Mouse (Mus musculus): ENCODE results near the gene Apba1. TPM values are rescaled to one million over a fixed set of nuclear protein-coding genes. Genes with fewer than 3 reads are reported as not detected.

Apba1 gene
- polyA plus RNA-seq, 1 experiment from 2014 or later: 0.30 TPM

DNA sequence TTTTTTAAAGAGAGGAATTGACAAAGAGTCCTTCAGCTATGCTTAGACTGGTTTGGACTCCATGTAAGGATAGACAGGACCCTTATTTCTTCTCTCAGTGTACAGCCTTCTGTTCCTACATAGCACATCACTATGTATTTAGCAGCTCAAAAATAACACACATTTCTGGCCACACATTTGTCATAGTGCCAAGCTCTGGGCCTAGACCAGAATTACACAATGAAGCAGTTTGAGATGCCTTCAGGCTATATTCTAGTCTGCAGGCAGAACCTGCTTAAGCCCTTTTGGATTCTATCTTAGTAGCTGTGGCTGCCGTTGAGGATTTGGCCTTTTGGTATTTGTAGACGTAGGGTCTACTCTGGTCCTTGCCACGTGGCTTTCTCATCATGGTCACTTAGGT is 35.8 kb downstream of the Apba1 start:
- 48% methylated on average over 3 of the region's 3 CpGs for WGBS

DNA sequence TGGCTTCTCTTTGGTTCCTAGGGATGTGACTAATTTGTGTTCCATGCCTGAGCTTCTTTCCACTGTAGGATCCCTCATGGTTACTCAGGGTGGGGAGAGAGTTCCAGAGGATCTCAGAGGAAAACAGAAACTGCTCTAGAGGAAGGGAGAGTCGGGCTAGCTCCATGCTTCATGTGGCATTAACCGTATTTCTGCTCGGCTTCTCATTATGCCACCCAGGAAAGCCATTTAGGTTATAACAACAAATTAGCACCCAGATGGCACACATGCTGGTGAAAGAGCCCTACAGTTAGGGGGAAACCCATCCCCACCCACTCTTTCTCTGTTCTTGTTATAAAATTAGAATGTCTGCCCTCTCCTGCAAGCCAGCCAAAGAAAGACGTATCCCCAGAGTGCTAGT is 36.5 kb downstream of the Apba1 start:
- no peak overlapping the region for H3K9ac ChIP-seq (ENCODE audit: low read length)
- no peak overlapping the region for H3K4me2 ChIP-seq (ENCODE audit: low read depth, low read length)
- no peak for ATAC-seq (replicated peaks; ENCODE audit: extremely low read depth, insufficient read depth, low FRiP score)
- H3K9me3 ChIP-seq (replicated peaks; ENCODE audit: control insufficient read depth, low read length): no peaks in the 10 kb centered on the region
- 68% methylated on average over 4 of the region's 4 CpGs for WGBS
- H3K4me3 ChIP-seq (ENCODE audit: low read length): no peak overlapping the region
- H3K27ac ChIP-seq (ENCODE audit: low read length): no peak overlapping the region
- no peaks in the 10 kb centered on the region for H3K36me3 ChIP-seq (ENCODE audit: control insufficient read depth, insufficient read depth)
- H3K27me3 ChIP-seq (ENCODE audit: control insufficient read depth, insufficient read depth, low read length): no peaks in the 10 kb centered on the region
- no peaks in the 10 kb centered on the region for H3K4me1 ChIP-seq (ENCODE audit: control insufficient read depth, insufficient read depth, low read length)

More for the DNA sequence above, 35.8 kb downstream of the Apba1 start:
- Histone ChIP-seq H3K27ac (ENCODE audit: low read length) (no peak overlapping the region), H3K9me3 (replicated peaks; ENCODE audit: control insufficient read depth, low read length) (no peaks in the 10 kb centered on the region), H3K4me2 (ENCODE audit: low read depth, low read length) (no peak overlapping the region), H3K9ac (ENCODE audit: low read length) (no peak overlapping the region), H3K4me3 (ENCODE audit: low read length) (no peak overlapping the region), H3K36me3 (ENCODE audit: control insufficient read depth, insufficient read depth) (no peaks in the 10 kb centered on the region), H3K4me1 (ENCODE audit: control insufficient read depth, insufficient read depth, low read length) (no peaks in the 10 kb centered on the region), H3K27me3 (ENCODE audit: control insufficient read depth, insufficient read depth, low read length) (no peaks in the 10 kb centered on the region)
- no peak for ATAC-seq (replicated peaks; ENCODE audit: extremely low read depth, insufficient read depth, low FRiP score)

DNA sequence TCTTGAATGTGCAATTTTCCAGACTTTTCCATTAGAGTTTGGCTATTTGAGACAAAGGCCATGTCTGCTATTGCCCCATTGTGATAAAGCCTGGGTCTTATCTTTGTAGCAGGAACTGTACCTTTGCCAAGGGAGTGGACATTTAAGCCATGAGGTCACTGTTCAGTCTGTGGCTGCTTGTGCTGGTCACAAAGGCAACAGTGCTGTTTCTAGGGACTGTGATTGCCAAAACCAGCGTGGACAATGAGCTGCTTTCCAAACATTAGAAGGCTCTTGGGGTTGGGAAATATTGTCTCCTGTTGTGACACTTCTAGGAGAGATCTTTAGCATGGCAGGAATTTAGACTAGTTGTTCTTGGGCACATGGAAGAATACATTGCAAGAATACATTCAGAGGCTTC is 42.5 kb downstream of the Apba1 start:
- H3K27me3 ChIP-seq (ENCODE audit: control insufficient read depth, insufficient read depth, low read length): no peaks in the 10 kb centered on the region
- H3K9ac ChIP-seq (ENCODE audit: low read length): no peak overlapping the region
- no peak overlapping the region for H3K4me3 ChIP-seq (ENCODE audit: low read length)
- peak; percentile 45; the same call in 1 of the 2 replicates for ATAC-seq (replicated peaks; ENCODE audit: extremely low read depth, insufficient read depth, low FRiP score)
- 0 out of 2 replicates have a peak overlapping the region, but pooled peaks have one; percentile 8 for H3K27ac ChIP-seq (ENCODE audit: low read length)
- H3K9me3 ChIP-seq (replicated peaks; ENCODE audit: control insufficient read depth, low read length): no peaks in the 10 kb centered on the region
- no peak overlapping the region for H3K4me2 ChIP-seq (ENCODE audit: low read depth, low read length)
- 28% methylated on average over 1 of the region's 1 CpGs for WGBS
- H3K4me1 ChIP-seq (ENCODE audit: control insufficient read depth, insufficient read depth, low read length): peaks cover 9% of the 10 kb centered on the region; the same call in 1 of the 2 replicates
- H3K36me3 ChIP-seq (ENCODE audit: control insufficient read depth, insufficient read depth): no peaks in the 10 kb centered on the region

DNA sequence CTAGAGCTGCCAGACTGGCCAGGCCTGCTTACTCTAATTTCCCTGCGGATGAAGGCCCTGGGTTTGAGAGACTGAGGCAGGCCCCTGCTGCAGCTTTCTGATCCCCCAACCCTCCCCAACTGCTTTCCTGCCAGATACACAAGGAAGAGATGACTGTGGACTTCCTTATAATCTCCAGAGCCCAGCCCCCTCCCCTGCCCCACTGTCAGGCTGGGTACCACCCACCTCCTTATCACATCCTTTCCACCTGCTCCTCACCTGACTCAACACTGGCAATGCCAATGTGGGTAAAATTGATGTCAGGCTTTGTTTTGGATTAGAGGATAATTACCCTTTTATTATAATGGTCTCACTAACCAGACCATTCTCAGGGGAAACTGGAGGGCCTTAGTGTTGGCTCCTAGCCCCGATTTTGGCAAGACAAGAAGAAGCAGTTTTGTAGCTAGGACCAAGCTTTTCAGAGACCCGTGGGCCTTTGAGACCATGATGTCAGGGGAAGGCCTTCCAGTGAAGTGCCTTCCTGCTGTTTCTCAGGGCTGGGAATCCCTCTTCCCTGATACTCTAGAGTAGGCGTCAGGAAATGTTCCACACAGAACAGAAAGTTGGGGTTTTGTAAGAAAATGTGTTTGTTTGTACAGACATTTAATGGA is 44.7 kb downstream of the Apba1 start:
- no peaks in the 10 kb centered on the region for H3K9me3 ChIP-seq (replicated peaks; ENCODE audit: control insufficient read depth, low read length)
- no peak overlapping the region for H3K4me3 ChIP-seq (ENCODE audit: low read length)
- H3K27ac ChIP-seq (ENCODE audit: low read length): no peak overlapping the region
- H3K27me3 ChIP-seq (ENCODE audit: control insufficient read depth, insufficient read depth, low read length): no peaks in the 10 kb centered on the region
- ATAC-seq (replicated peaks; ENCODE audit: extremely low read depth, insufficient read depth, low FRiP score): no peak
- no peak overlapping the region for H3K4me2 ChIP-seq (ENCODE audit: low read depth, low read length)
- no peak overlapping the region for H3K9ac ChIP-seq (ENCODE audit: low read length)
- 66% methylated on average over 4 of the region's 4 CpGs for whole genome bisulfite sequencing
- H3K36me3 ChIP-seq (ENCODE audit: control insufficient read depth, insufficient read depth): no peaks in the 10 kb centered on the region
- peaks cover 13% of the 10 kb centered on the region; the same call in 1 of the 2 replicates for H3K4me1 ChIP-seq (ENCODE audit: control insufficient read depth, insufficient read depth, low read length)

DNA sequence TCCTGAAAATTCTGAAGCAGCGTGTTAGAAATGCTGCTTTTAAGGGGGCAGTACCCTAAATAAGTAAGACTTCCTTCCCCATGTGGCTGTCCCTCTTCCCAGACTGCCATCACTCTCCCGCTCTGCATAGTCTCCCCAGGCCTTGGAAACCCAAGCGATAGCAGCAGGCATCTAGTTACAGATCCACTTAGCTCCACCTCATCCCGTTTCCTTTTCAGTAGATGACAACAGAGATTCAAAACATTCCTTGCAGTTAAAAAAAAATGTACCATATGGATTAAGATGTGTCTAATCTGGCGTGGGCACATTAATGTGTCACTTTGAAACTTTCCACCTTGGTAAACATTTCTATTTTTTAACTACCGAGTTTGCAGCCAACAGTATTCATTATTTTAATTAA is 48.1 kb downstream of the Apba1 start:
- H3K4me1 ChIP-seq (ENCODE audit: control insufficient read depth, insufficient read depth, low read length): peaks cover 4% of the 10 kb centered on the region; the same call in 1 of the 2 replicates
- no peak overlapping the region for H3K27ac ChIP-seq (ENCODE audit: low read length)
- no peaks in the 10 kb centered on the region for H3K36me3 ChIP-seq (ENCODE audit: control insufficient read depth, insufficient read depth)
- no peaks in the 10 kb centered on the region for H3K9me3 ChIP-seq (replicated peaks; ENCODE audit: control insufficient read depth, low read length)
- no peak for ATAC-seq (replicated peaks; ENCODE audit: extremely low read depth, insufficient read depth, low FRiP score)
- H3K4me3 ChIP-seq (ENCODE audit: low read length): no peak overlapping the region
- 35% methylated on average over 6 of the region's 6 CpGs for WGBS
- H3K27me3 ChIP-seq (ENCODE audit: control insufficient read depth, insufficient read depth, low read length): no peaks in the 10 kb centered on the region
- no peak overlapping the region for H3K4me2 ChIP-seq (ENCODE audit: low read depth, low read length)
- no peak overlapping the region for H3K9ac ChIP-seq (ENCODE audit: low read length)

DNA sequence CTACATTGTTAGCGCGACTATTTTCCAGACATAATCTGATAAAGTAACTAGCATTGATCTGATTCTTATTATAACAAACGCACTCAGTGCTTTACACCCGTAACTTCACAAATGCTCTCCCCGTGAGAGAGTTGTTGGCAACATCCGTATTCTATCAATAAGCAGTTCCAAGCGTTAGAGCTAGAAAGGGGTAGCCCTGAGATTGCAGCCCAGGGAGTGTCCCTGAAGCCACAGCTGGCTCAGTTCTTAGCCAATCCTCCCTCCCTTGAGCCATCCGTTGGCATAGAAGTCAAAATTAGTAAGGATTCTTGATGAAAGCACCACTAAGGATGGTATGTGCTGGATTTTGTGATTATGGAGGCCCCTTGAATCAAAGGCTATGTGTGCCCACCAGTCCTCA is 48.7 kb downstream of the Apba1 start:
- Histone ChIP-seq H3K4me2 (ENCODE audit: low read depth, low read length) (no peak overlapping the region), H3K36me3 (ENCODE audit: control insufficient read depth, insufficient read depth) (no peaks in the 10 kb centered on the region), H3K27ac (ENCODE audit: low read length) (no peak overlapping the region), H3K9me3 (replicated peaks; ENCODE audit: control insufficient read depth, low read length) (no peaks in the 10 kb centered on the region), H3K4me1 (ENCODE audit: control insufficient read depth, insufficient read depth, low read length) (peaks cover 4% of the 10 kb centered on the region; the same call in 1 of the 2 replicates), H3K27me3 (ENCODE audit: control insufficient read depth, insufficient read depth, low read length) (no peaks in the 10 kb centered on the region), H3K4me3 (ENCODE audit: low read length) (no peak overlapping the region), H3K9ac (ENCODE audit: low read length) (no peak overlapping the region)
- no peak for ATAC-seq (replicated peaks; ENCODE audit: extremely low read depth, insufficient read depth, low FRiP score)
- 41% methylated on average over 8 of the region's 8 CpGs for WGBS

DNA sequence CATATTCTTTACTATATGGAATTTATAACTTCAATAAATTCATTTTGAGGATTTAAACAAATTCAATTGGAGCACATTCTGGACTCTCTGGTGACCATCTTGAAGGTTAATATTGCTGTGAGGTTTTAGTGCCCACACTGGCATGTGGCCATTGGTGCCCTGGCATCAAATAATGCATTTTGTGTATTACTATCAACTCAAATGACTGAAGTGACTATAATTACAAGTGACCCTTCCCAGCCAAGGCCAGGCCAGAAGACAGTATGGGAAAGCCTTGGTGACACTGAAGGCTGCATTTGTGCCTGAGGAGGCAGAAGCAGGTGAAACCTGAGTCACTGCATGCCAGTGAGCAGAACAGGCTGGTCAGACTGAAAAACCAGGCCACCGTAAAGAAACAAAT is 50.5 kb downstream of the Apba1 start:
- H3K9me3 ChIP-seq (replicated peaks; ENCODE audit: control insufficient read depth, low read length): no peaks in the 10 kb centered on the region
- no peak overlapping the region for H3K4me3 ChIP-seq (ENCODE audit: low read length)
- 91% methylated on average over 1 of the region's 1 CpGs for WGBS
- H3K9ac ChIP-seq (ENCODE audit: low read length): no peak overlapping the region
- H3K4me1 ChIP-seq (ENCODE audit: control insufficient read depth, insufficient read depth, low read length): peaks cover 4% of the 10 kb centered on the region; the same call in 1 of the 2 replicates
- no peak overlapping the region for H3K27ac ChIP-seq (ENCODE audit: low read length)
- H3K36me3 ChIP-seq (ENCODE audit: control insufficient read depth, insufficient read depth): no peaks in the 10 kb centered on the region
- ATAC-seq (replicated peaks; ENCODE audit: extremely low read depth, insufficient read depth, low FRiP score): no peak
- H3K27me3 ChIP-seq (ENCODE audit: control insufficient read depth, insufficient read depth, low read length): no peaks in the 10 kb centered on the region
- no peak overlapping the region for H3K4me2 ChIP-seq (ENCODE audit: low read depth, low read length)

DNA sequence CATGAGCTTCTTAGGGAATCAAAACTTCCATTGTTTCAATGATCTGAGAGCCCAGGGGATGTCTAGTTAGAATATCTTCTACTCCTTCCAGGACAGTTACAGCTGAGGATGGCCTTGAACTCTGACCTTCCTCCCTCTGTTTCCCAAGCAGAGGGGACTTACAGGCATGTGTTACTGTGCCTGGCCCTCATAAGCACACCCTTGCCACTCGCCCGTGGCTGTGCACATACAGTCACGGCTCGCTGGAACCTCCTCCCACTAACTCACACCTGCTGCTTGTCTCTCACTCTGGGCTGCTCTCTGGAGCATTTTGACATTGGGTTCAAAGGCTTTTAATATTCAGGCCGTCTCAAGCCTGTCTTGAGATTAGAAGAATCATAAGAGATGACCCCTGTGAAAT is 51.8 kb downstream of the Apba1 start:
- H3K36me3 ChIP-seq (ENCODE audit: control insufficient read depth, insufficient read depth): no peaks in the 10 kb centered on the region
- H3K9ac ChIP-seq (ENCODE audit: low read length): no peak overlapping the region
- H3K9me3 ChIP-seq (replicated peaks; ENCODE audit: control insufficient read depth, low read length): no peaks in the 10 kb centered on the region
- H3K27ac ChIP-seq (ENCODE audit: low read length): no peak overlapping the region
- no peak overlapping the region for H3K4me3 ChIP-seq (ENCODE audit: low read length)
- H3K27me3 ChIP-seq (ENCODE audit: control insufficient read depth, insufficient read depth, low read length): no peaks in the 10 kb centered on the region
- 80% methylated on average over 5 of the region's 5 CpGs for WGBS
- no peak overlapping the region for H3K4me2 ChIP-seq (ENCODE audit: low read depth, low read length)
- H3K4me1 ChIP-seq (ENCODE audit: control insufficient read depth, insufficient read depth, low read length): peaks cover 4% of the 10 kb centered on the region; the same call in 1 of the 2 replicates
- ATAC-seq (replicated peaks; ENCODE audit: extremely low read depth, insufficient read depth, low FRiP score): no peak

DNA sequence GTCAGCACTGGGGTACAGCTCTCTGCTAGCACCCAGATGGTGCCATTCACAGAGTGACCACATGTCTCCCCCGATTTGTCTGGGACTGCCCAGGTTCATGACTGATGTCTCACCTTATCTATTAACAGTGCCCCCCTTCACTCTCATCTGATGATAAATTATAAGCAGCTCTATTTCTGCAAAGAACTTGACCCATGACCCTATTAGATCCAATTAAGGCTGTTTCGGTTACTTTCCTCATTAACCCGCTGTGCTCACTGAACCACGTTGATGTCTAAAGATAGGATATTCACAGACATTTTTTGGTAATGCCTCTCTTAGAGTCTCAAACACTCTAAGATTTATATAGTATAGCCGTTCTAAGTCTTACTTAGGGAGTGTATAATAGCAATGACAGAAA is 52.3 kb downstream of the Apba1 start:
- Histone ChIP-seq H3K27ac (ENCODE audit: low read length) (no peak overlapping the region), H3K36me3 (ENCODE audit: control insufficient read depth, insufficient read depth) (no peaks in the 10 kb centered on the region), H3K4me2 (ENCODE audit: low read depth, low read length) (no peak overlapping the region), H3K4me3 (ENCODE audit: low read length) (no peak overlapping the region), H3K9ac (ENCODE audit: low read length) (no peak overlapping the region), H3K9me3 (replicated peaks; ENCODE audit: control insufficient read depth, low read length) (no peaks in the 10 kb centered on the region), H3K4me1 (ENCODE audit: control insufficient read depth, insufficient read depth, low read length) (peaks cover 4% of the 10 kb centered on the region; the same call in 1 of the 2 replicates), H3K27me3 (ENCODE audit: control insufficient read depth, insufficient read depth, low read length) (no peaks in the 10 kb centered on the region)
- no peak for ATAC-seq (replicated peaks; ENCODE audit: extremely low read depth, insufficient read depth, low FRiP score)
- 85% methylated on average over 5 of the region's 5 CpGs for WGBS

All from heart, embryonic 16.5 days (tissue).